Mouse (Mus musculus) cerebral cortex, adult 2 months (tissue): ENCODE measurements around the gene Wfdc2.

ENCODE experiments used
- WGBS: fragments of 180-500 bp; shearing (Covaris S2); methylation state at CpG from one replicate; pipeline ENCODE4 v1.1.7; 2018; 5-methylcytosine and 5-hydroxymethylcytosine counted together

Wfdc2 gene

DNA sequence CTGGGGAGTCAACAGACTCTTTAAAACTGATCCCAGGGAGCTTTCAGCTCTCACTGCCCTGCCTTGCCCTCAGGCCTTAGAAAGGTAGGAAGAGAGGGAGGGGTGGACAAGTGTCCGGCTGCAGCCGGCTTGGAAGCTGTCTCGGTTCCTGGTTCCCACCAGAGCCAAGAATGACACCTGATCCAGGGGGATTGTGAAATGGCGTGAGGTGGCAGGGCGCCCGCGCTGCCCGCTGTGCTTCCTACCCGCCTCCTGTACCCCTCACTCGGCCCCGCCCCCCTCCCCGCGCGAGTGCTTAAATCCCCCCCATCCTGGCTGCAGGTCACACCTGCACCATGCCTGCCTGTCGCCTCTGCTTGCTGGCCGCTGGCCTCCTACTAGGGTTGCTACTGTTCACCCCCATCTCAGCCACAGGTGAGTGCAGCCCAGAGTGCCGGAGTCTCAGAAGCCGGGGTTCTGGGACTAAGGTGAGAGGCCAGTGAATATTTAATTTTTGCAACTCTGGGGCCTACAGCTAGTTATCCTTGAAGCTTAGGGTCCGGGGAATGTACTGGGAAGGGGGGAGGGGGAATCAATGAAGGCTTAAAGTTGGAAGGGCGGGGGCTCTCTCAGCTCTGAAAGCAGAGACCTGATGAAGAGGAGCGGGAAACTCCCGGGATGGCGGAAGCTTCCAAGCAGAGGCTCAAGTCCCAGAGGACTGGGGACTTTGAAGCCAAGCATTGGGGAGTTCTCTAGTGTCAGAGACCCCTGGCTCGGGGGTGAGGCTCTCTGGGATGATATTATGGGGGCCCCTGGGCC lies at the start of gene Wfdc2:
Gene Wfdc2, plus strand, starts transcription at position 23 of the 798 bp plus-strand sequence.
- WGBS = 30% methylated on average over 24 of the region's 24 CpGs

DNA sequence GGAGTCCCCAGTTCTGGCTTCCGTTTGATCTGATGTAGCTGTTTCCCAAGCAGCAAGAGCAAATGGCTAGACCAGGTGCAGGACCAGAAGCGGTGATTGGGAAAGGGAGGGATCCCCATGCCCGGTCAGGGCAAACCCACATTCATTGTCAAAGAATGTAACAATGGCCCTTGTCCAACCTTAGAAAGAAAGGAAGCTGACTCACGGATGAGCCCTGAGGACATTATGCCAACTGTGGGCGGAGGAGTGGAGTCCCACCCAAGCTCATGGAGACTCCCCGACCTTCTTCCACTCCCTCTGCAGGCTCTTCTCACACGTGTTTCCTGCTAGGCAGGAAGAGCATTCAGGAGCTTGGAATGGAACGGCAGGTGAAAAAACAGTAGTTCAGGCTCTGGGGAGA lies 48.8 kb upstream of the Wfdc2 start:
- 57% methylated on average over 8 of the region's 8 CpGs for WGBS

DNA sequence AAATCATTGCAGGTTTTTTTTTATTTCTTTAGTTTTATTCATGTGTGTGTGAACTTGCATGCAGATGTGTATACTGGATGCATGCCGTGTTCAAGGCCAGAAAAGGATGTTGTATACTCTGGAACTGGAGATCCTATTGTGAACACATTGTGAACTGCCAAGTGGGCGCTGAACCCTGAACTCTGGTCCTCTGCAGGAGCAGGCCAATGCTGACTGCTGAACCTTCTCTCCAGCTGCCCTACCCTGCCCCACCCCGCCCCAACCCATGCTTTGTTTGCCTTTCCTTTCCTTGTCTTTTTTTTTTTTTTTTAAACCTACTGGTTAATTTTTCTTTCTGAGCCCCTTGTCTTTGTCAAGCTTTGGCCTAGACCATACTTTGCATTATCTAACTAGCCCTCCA lies 47.3 kb upstream of the Wfdc2 start:
- 73% methylated on average over 3 of the region's 3 CpGs for WGBS

DNA sequence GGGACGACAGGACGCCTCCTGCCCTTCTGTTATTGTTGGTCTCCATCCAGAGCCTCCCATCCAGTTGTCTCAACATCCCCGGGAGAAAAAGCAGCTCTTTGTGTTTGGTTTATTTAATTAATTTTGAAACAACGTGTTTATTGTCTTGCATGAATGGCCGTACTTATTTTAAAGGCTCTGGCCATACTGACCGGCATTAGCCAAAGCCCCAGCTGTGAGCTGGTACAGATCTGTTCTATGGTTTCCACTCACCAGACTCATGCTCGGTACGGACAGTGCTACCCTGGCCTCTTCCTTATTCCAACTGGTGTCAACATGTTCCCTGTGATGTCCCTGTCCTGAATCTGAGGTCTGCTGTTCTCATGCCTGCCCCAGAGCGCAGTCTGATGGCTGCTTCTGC lies 46.3 kb upstream of the Wfdc2 start:
- WGBS = 70% methylated on average over 9 of the region's 9 CpGs

DNA sequence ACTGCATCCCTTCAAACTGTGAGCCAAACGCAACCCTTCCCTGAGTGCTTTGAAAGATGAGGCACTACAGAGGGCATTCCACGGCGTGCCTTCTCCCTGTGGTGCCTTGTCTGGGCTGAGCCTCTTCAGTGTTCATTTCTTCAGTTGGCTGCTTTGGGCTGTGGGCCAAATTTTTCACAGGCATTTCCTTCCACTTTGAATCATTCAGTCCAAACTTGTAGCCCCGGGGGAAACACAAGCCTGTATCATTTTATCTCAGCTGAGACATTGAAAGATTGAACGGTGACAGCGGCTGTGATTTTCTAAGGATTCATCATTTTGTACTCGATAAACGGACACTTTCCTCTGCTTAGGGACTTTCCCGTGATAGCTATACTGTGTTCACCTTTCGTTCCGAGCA lies 45.6 kb upstream of the Wfdc2 start:
- WGBS = 85% methylated on average over 11 of the region's 11 CpGs

DNA sequence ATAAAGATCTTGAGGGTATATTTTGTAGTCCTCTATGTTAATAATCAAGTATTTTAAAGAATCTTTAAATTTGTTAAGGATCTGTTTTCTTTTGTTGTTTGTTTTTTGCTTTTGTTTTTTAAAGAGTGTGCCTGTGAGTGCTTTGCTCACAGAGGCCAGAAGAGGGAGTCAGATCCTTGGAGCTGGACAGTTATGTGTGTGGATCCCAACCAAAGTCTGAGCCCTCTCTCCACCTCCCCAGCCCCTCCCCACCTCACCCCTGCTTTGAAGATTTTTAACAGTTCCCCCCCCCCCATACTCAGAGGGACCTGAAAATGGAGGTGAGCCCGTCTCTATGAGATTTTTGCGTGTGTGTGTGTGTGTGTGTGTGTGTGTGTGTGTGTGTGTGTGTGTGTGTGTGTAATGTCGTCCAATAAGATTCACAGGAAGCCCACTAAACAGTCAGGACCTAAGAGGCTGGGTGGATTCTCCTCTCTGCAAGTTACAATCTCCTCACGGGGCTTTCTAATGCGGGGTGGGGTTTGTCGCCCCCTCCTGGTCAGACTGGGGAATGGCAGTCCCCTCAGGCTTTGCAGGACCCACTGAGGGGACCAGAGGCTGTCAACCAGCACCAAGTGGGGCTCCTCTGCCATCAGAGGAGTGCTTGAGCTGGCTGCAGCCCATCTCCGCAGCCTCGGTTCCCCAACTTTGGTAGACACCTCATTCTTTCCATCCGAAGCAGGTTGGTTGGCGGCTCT lies 44.6 kb upstream of the Wfdc2 start:
- 42% methylated on average over 10 of the region's 10 CpGs for WGBS

DNA sequence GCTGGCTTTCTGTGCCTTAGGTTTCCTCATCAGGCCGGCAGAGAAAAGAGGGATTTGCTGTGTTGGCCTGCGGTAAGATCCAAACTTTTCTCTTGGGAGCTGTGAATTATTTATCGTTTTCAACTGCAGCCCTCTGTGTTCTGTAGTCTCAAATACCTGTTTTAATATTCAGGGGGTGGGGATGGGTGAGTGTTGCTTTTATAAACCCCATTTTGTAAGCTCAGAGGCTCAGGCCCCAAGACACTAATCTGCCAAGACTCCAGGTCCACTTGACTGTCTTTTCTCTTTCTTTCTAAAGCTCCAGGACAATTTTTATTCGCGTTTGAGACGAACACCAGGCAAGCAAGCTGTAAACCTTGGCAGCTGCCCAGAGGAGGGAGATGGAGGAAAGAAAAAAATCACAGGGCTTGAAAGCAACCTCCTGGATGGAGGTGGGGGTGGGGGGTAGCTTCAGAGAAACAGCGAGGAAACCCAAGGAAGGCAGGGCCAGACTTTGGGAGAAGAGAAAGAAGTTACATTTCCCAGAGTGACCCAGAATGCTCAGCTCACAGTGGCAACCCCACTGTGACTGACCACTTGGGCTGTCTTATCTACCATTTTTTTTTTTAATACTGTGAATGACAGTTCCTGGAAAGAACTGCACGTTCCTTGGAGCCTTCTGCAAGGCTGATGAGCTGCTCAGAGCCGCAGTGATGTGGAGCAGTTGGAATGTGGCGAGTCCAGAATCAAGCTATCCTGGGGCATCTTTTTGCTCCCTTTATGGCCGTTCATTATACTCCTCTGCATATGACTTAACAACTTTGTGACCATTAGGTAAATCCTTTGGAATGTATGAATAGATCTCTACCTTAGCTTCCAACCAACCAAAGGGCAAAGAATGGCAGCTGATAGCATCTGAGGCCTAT lies 43.7 kb upstream of the Wfdc2 start:
- 44% methylated on average over 11 of the region's 11 CpGs for WGBS

DNA sequence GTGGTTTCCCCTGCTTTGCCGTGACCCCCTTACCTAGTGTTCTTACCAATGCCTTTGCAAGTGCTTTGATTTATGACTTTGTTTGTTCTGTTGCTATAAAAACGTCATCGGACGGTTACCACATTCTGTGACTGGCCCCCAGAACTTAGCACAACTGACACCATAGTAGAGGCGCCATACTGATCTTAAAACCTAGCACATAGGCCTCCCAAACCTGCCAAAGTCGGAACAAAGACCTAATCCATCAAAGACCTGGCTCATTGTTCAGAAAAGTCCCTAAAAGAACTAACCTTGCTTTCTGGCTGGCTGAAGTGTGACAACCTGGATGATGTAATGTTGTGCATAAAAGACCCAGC lies 43.1 kb upstream of the Wfdc2 start:
- 83% methylated on average over 6 of the region's 6 CpGs for WGBS

DNA sequence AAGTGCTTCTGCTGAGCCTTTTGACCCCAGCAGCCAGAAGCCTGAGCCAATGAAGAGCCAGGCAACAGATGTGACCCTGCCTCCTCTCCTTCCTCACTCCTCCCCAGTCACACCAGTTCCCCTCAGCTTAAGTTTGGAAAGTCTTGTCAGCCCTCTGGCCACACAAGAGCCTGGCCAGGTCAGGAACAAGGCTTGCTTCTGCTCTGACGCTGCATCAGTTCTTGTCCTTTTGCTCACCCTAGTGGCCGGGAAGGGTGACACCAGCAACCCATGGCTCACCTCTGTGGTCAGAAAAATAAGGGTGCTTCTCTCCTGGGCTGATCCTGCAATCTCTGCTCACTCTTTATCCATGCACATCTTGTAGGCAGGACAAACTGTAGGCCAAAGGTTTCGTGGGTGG lies 41.4 kb upstream of the Wfdc2 start:
- 39% methylated on average over 3 of the region's 3 CpGs for WGBS

DNA sequence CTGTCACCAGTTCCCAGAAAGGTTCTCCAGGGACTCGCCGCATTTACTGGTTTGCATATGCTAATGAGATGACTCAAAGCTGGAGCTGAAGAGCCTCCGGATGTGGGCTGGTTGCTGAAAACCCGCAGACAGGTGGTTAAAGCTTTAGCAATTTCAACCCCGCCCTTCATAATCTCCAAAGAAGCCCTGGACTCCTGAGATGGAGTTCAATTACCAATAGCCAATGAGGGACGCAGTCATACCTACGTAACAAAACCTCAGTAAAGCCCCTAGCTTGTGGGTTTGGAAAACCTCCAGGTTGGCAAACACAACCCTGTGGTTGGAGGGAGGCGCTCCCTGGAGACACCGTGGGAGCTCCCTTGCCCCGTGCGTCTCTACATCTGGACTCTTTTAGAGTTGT lies 40.4 kb upstream of the Wfdc2 start:
- WGBS = 11% methylated on average over 11 of the region's 11 CpGs

DNA sequence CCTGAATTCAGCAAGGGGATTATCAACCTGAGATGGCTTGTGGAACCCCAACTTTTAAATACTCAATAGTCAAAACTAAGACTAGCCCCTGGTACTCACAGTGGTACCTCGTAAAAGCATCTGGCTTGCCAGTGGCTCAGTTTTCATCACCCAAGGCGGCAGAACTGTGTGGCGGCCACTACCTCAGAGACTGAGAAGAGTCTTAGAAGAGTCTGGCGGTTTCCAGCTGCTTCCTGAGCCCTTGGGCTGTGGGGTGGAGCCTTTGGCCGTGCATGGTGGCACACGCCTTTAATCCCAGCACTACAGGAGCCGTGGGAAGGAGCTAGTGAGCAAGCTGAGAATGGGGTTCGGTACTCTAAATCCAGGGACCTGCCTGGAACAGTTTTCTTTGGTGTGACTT lies 39.9 kb upstream of the Wfdc2 start:
- WGBS = 33% methylated on average over 8 of the region's 8 CpGs

DNA sequence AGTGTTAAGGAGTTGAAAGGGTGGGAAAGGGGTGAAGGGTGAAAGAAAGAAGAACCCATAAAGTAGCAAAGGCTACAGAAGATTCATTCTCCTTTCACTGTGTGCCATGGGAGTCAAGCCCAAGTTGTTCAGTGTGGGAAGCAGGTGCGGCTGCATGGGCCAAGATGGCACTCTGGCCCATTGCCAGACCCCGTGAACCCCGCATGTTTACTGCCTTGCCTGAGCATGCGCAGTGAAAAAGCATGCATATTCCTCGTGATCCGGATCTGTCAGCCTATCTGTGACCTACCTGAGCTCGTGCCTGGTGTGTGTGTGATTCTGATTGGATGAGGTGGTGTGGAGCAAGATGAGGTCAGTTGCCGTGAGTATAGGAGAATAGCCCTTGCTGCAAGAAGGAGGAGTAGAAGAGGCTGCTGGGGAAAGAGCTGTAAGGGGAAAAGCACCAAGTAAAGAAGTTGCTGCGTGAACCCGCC lies 38.9 kb upstream of the Wfdc2 start:
- 80% methylated on average over 10 of the region's 10 CpGs for WGBS

DNA sequence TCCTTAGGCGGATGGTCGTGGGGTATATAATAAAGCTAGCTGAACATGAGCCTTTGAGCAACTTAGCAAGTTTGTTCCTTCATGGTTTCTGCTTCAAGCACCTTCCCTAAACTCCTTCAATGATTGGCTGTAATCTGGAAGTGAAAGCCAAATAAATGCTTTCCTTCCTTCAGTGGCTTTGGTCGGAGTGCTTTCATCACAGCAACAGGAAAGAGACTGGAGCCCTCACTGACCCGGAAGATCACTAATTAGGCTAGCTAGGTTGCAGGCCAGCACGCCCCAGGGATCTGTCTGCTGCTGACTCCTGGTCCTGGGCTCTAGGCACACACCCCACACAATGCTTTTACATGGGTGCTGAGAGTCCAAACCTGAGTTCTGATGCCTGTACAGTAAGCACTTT lies 33.7 kb upstream of the Wfdc2 start:
- 73% methylated on average over 5 of the region's 5 CpGs for WGBS

DNA sequence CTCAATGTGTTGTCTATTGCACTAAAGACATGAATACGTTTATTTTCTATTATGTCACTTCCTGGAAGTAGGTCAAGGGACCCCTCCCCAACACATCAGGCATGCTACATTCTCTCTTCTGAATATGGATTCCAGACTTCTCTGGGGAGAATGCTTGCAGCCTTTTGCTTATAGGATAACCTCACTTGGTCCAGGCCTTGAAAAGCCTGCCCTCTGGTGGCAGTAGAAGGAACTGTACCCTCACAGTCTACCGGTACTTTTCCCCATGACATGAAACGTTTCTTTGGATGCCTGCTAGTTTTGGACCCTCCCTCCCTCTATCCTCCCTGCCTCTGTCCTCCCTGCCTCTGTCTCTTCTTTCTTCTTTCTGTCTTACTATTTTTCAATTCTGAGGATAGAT lies 31.0 kb upstream of the Wfdc2 start:
- WGBS = 2% methylated on average over 3 of the region's 3 CpGs

DNA sequence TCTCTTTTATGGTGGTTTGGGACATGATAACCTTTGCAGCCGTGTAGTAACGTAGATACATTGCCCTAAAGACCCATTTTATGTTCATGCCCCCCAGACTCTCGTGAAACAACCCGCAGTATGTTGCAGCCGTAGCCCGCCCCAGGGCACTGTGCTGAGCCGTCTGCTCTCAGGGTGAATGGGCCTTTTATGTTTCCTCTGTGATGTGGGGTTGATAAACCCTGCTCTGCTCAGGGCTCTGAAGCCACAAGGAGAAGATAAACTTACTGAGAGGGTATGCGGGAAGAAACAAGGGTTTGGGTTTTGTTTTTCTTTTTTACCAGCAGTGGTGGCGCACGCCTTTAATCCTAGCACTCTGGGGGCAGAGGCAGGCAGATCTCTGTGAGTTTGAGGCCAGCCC lies 27.9 kb upstream of the Wfdc2 start:
- WGBS = 84% methylated on average over 10 of the region's 10 CpGs

DNA sequence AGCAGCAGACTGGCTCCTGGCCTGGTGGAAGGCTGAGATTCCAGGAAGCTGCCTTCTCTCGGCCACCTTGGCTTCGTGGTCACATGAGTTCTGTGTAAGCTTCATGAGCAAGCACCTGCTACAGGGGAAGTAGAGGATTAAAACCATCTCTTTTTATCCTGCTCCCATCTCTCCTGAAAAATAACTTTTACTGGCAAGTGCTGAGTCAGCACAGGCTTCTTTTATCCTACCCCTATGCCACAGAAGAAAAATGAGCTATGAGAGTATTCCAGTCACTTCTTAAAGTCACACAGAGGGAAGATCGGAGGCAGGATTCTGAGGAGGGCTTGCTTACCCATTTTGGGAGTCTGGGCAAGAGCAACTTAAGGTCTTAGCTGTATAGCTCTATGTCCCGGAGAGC lies 25.2 kb upstream of the Wfdc2 start:
- 77% methylated on average over 4 of the region's 4 CpGs for WGBS

DNA sequence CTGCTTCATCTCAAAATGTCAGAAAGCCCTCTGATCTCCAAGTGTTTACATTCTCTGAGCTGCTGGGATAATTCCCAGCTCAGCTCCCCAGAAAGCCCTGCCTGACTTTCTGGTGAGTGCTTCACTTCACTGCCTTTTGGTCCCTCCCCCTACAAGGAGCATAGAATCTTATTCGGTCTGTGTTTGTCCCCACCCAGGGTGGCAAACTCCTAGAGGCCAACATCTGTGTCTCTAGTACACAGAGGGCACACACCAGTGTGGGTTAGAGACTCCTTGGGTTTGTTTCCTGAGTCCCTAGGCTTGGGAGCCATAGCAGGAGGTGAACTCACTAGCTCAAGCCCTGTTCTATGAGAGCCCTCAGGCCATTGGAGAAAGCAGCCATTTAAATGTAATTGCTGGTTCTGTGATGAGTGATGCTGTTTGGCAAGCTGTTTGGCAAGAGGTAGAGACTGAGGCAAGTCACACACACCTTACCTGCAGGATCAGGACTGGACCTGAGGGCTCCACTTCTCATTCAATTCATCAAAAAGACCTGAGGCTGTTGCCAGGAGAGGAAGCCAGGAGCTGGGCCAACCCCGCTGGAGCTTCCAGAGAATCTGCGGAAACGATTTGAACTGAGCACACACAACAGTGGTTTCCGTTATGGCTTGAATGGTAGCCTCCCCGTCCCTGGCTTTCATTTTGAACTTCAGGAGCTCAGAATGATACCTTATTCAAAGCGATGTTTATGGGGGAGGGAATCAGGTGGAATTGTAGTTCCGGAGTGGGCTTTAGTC lies 21.4 kb upstream of the Wfdc2 start:
- 36% methylated on average over 8 of the region's 8 CpGs for WGBS

DNA sequence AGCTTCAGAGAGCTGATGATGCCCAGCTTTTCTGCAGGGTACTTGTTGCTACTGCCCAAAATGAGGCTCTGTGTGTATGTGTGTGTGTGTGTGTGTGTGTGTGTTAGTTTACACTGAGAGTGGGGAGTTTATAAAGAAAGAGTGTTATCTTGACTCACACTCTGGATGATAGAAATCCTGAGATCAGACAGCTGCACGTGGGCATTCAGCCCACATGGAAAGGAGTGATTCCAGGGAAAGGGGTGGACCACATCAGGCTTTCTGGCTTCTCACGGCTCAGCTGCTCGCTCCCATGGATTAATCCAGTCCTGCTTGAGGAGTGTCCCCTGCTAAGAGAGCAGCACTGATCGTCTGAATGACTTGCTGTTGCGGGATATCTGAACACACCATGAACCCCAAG lies 20.1 kb upstream of the Wfdc2 start:
- WGBS = 58% methylated on average over 5 of the region's 5 CpGs

DNA sequence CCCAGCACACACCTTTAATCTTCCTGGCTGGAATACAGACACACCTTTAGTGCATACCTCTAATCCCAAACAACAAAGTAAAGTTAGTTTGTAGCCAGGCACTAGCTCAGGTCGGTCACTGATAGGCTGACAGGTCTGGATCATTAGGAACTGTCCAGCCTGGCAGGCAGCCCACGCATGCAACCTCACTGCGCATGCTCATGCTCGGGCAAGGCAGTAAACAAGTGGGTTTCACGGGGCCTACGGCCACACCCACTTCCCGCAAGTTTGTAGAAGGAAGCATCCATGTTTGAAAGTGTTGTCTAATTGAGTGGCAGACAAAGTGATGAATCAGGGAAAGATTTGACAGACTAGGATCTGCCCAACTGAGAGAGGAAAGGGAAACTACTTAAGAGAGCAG lies 19.6 kb upstream of the Wfdc2 start:
- WGBS = 83% methylated on average over 7 of the region's 7 CpGs

DNA sequence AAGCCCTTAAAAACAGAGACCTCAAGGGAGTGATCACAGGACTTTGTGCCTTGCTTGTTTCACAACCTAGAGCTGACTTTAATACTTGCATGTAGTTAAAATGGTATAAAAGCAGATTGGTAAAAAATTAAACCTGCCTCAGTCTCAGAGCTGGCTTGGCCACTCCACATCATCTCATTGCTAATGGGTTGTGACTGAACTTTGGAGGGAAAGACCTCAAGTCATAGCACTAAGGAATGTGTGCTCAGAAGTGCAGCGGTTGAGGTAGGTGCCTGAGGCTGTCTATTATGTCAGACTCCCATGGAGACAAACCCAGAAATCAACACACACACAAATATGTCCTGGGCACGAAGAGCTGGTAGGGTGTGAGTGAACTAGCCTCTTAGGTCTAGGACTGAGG lies 18.5 kb upstream of the Wfdc2 start:
- WGBS = 77% methylated on average over 2 of the region's 2 CpGs

DNA sequence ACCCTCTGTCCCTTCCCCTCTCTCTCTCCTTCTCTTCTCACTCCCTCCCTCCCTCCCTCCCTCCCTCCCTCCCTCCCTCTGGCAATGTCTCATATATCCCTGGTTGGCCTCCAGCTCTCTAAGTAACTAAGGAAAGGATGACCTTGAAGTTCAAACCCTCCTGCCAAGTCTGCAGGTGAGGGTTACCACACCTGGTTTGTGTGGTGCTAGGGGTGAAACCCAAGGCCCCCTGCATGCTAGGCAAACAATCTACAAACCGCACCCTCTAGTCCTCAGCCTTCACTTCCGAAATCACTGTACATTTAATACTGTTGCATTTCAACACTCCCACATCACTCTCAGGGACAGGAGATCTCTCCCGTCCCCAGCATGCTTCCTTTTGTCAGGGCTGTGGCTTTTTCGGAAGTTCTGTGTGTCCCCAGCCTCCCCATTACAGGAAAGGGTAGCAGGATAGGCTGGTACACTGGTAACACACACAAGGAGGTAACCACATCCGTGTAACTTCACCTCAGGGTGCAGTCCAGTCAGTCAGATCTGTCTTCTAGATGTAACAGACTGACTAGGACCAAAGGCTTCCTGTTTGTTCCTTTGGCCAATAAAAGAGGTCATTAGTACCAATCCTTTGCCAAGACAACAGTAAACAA lies 17.6 kb upstream of the Wfdc2 start:
- 61% methylated on average over 5 of the region's 5 CpGs for WGBS
